Mouse (Mus musculus) hindbrain, embryonic 14.5 days (tissue): ENCODE results near the gene Alkbh3. TPM values are rescaled to one million over a fixed set of nuclear protein-coding genes. Genes with fewer than 3 reads are reported as not detected.

Experiments
- ATAC-seq: fragments of 200-750 bp; cut with Nextera tagmentation; 2 replicates; pipeline ENCODE4 v1.8.0; 2017; ENCODE audit warnings: moderate number of reproducible peaks, mild to moderate bottlenecking, moderate TSS enrichment, moderate library complexity; ENCODE audit not compliant: low FRiP score
- DNase-seq: peaks from one replicate; pipeline ENCODE4 v3.0.0-alpha.2; 2015; ENCODE audit warnings: low spot score
- H3K27ac ChIP-seq: fragments of 300-500 bp; sonication (generic); 2 replicates; pipeline ENCODE4 v1.5.1; 2014; ENCODE audit warnings: mild to moderate bottlenecking, moderate library complexity
- H3K27me3 ChIP-seq: fragments of 300-500 bp; sonication (generic); 2 replicates; pipeline ENCODE4 v1.6.1; 2014; ENCODE audit warnings: mild to moderate bottlenecking, low read length, mixed read lengths; ENCODE audit not compliant: control insufficient read depth, insufficient read depth
- H3K36me3 ChIP-seq: fragments of 300-500 bp; sonication (generic); replicated peaks from 2 replicates; pipeline ENCODE4 v1.6.1; 2014; ENCODE audit not compliant: control insufficient read depth, insufficient read depth
- H3K4me1 ChIP-seq: fragments of 300-500 bp; sonication (generic); replicated peaks from 2 replicates; pipeline ENCODE4 v1.6.1; 2014; ENCODE audit warnings: antibody characterized with exemption, low read length, mixed read lengths; ENCODE audit not compliant: control insufficient read depth, insufficient read depth
- H3K4me2 ChIP-seq: fragments of 300-500 bp; sonication (generic); replicated peaks from 2 replicates; pipeline ENCODE4 v1.6.1; 2014; ENCODE audit warnings: mild to moderate bottlenecking, moderate library complexity
- H3K4me3 ChIP-seq: fragments of 300-500 bp; sonication (generic); replicated peaks from 2 replicates; pipeline ENCODE4 v1.5.1; 2014; ENCODE audit warnings: mild to moderate bottlenecking, low read length
- H3K9ac ChIP-seq: fragments of 300-500 bp; sonication (generic); 2 replicates; pipeline ENCODE4 v1.6.1; 2014
- H3K9me3 ChIP-seq: fragments of 300-500 bp; sonication (generic); 2 replicates; pipeline ENCODE4 v1.6.1; 2016; ENCODE audit warnings: low read length; ENCODE audit not compliant: control insufficient read depth
- WGBS: fragments of 180-500 bp; shearing (Covaris S2); extraction: QIAGEN DNeasy Blood & Tissue Kit; methylation state at CpG from one replicate; pipeline ENCODE4 v1.1.7; 2014; 5-methylcytosine and 5-hydroxymethylcytosine counted together
- polyA plus RNA-seq: library from polyadenylated mRNA; unstranded; fragments of >200 nt; fragmentation: Nextera tagmentation; extraction: Ambion mirVana; gene quantifications from 2 replicates; pipeline ENCODE4 v1.2.1, GENCODE M21; 2014

Alkbh3 gene
- polyA plus RNA-seq, 1 experiment from 2014 or later, result 52.6 TPM

DNA sequence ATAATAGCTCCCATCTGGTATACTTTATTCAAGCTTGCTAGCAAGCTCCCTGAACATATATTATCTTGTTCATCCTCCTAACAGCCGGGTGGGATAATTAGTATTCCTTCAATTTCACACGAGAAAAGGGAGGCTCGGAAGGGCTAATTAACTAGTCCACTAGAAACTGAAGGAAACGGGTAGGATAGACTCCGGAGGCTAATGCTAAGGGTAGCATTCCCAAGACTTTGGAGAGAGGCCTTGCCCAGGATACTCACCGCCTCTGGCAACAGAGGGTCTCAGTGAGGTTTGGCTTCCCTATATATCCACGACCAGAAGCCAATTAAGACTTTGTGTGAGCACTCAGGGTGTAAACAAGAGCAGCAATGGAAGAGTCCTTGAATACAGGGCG lies 52.8 kb downstream of the Alkbh3 start:
- H3K9me3 ChIP-seq, result no peaks in the 10 kb centered on the region
- DNase-seq (no peak), ATAC-seq (no peak; the same call in 1 of the 2 replicates)
- H3K27me3 ChIP-seq, result peaks cover 34% of the 10 kb centered on the region
- 30% methylated on average over 8 of the region's 8 CpGs for WGBS
- no peaks in the 10 kb centered on the region for H3K36me3 ChIP-seq
- H3K27ac ChIP-seq, result no peak overlapping the region
- H3K4me3 ChIP-seq, result no peak overlapping the region
- no peak overlapping the region for H3K9ac ChIP-seq
- H3K4me1 ChIP-seq, result peaks cover 35% of the 10 kb centered on the region
- H3K4me2 ChIP-seq, result peak overlapping the region; percentile 99

GRCm38 (mm10) chr2:93956908-93957784 lies 53.5 kb downstream of the Alkbh3 start, which contains the start of gene Gm13889:
Gene Gm13889 (minus strand): TSS chr2:93957201.
- H3K4me1 ChIP-seq, result peaks cover 35% of the 10 kb centered on the region
- H3K4me3 ChIP-seq, result peak within 1 kb of the TSS; percentile 70
- H3K9me3 ChIP-seq, result no peaks in the 10 kb centered on the region
- H3K36me3 ChIP-seq, result no peaks in the 10 kb centered on the region
- DNase-seq, result peak; percentile 73
- peak within 1 kb of the TSS; percentile 70 for H3K27ac ChIP-seq
- peak; percentile 57 for ATAC-seq
- H3K9ac ChIP-seq, result peak within 1 kb of the TSS; percentile 76
- WGBS, result 1% methylated on average over 49 of the region's 62 CpGs
- H3K27me3 ChIP-seq, result peaks cover 34% of the 10 kb centered on the region
- peak within 1 kb of the TSS; percentile 99 for H3K4me2 ChIP-seq

DNA sequence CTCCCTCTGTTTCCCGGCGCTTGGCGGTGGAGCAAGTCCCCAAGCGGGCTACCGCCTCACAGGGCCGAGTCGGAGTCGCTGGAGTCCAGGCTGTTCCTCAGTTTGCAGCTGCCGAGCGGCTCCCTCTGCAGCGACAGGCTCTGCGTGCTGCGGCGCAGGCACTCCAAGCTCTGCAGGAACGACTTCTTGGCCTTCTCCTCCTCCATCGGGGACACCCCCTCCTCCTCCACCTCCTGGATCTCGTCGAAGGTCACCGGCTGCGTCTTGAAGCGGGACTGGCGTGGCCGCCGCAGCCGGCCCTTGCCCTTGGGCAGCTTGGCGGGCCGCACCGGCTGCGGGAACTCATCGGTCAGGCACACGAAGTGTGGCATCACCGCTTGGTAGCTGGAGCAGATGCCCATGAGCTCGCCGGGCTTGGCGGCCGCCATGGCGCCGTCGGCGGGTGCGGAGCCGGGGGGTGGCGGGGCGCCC lies 54.2 kb downstream of the Alkbh3 start:
- Histone ChIP-seq H3K9ac (peak overlapping the region; percentile 76), H3K27ac (peak overlapping the region; percentile 70), H3K9me3 (no peaks in the 10 kb centered on the region), H3K4me2 (peak overlapping the region; percentile 99), H3K36me3 (no peaks in the 10 kb centered on the region), H3K27me3 (peaks cover 34% of the 10 kb centered on the region), H3K4me3 (peak overlapping the region; percentile 70), H3K4me1 (peaks cover 35% of the 10 kb centered on the region)
- DNase-seq, result peak; percentile 60
- peak; percentile 75 for ATAC-seq
- WGBS, result under 1% methylated on average over 36 of the region's 44 CpGs

DNA sequence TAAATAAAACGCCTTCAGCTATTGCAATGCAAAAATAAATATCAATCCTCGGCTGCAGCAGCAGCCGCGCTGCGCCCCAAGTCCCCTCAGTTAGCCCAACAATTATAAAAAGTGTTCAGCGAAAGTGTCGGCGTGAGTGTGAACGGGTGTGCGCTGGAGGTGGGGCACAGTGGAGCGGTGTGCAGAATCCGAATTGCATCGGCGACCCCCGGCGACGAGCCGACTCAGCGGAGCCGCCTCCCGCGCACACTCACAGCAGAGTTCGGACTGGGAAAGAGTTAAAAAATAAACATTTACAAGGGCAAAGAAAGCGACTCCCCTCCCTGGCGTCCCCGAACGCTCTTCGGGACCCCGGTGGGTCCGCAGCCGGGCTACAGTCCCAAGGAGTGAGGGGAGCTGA lies 54.7 kb downstream of the Alkbh3 start:
- H3K36me3 ChIP-seq, result no peaks in the 10 kb centered on the region
- peak overlapping the region; percentile 76 for H3K9ac ChIP-seq
- ATAC-seq, result 0 out of 2 replicates have a peak, but pooled peaks have one; percentile 28
- no peaks in the 10 kb centered on the region for H3K9me3 ChIP-seq
- no peak for DNase-seq
- under 1% methylated on average over 31 of the region's 31 CpGs for WGBS
- peak overlapping the region; percentile 99 for H3K4me2 ChIP-seq
- H3K4me3 ChIP-seq, result peak overlapping the region; percentile 70
- peaks cover 35% of the 10 kb centered on the region for H3K4me1 ChIP-seq
- H3K27ac ChIP-seq, result peak overlapping the region; percentile 70
- H3K27me3 ChIP-seq, result peaks cover 34% of the 10 kb centered on the region

- Histone ChIP-seq H3K36me3 (no peaks in the 10 kb centered on the region), H3K9me3 (no peaks in the 10 kb centered on the region), H3K27ac (no peak overlapping the region), H3K27me3 (peaks cover 34% of the 10 kb centered on the region), H3K4me1 (peaks cover 35% of the 10 kb centered on the region), H3K4me2 (peak overlapping the region; percentile 99), H3K9ac (peak overlapping the region; percentile 76), H3K4me3 (peak overlapping the region; percentile 70)
- under 1% methylated on average over 32 of the region's 32 CpGs for WGBS
- ATAC-seq, result no peak
- no peak for DNase-seq
Observed at GRCm38 (mm10) chr2:93954781-93955578, 55.6 kb downstream of the Alkbh3 start.

GRCm38 (mm10) chr2:93953726-93954125 lies 56.9 kb downstream of the Alkbh3 start:
- H3K4me3 ChIP-seq, result no peak overlapping the region
- H3K9me3 ChIP-seq, result no peaks in the 10 kb centered on the region
- H3K9ac ChIP-seq, result no peak overlapping the region
- peaks cover 35% of the 10 kb centered on the region for H3K4me1 ChIP-seq
- no peak overlapping the region for H3K4me2 ChIP-seq
- H3K36me3 ChIP-seq, result no peaks in the 10 kb centered on the region
- H3K27ac ChIP-seq, result no peak overlapping the region
- 74% methylated on average over 9 of the region's 9 CpGs for WGBS
- peaks cover 34% of the 10 kb centered on the region for H3K27me3 ChIP-seq
- no peak for ATAC-seq
- DNase-seq, result no peak

DNA sequence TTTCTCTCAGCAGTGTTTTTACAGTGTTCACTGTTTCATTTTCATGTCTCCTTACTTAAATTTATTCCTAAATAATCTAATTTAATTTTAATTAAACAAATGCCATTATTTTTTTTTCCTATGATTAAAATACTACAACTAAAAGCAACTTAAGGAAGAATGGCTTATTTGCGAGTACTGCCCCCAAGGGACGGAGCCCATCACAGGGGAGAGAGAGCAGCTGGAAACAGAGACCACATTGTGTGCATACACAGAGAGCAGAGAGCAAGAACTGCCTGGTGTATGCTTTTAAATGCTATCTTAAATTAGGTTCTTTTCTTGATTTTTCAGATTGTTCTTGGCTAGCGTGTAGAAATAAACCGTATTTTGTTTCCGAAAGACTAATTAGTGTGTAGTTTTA lies 63.6 kb downstream of the Alkbh3 start:
- Histone ChIP-seq H3K9me3 (no peaks in the 10 kb centered on the region), H3K4me2 (no peak overlapping the region), H3K4me3 (no peak overlapping the region), H3K27ac (no peak overlapping the region), H3K9ac (no peak overlapping the region), H3K27me3 (no peaks in the 10 kb centered on the region), H3K36me3 (no peaks in the 10 kb centered on the region), H3K4me1 (no peaks in the 10 kb centered on the region)
- DNase-seq, result no peak
- WGBS, result 64% methylated on average over 5 of the region's 5 CpGs
- ATAC-seq, result no peak

DNA sequence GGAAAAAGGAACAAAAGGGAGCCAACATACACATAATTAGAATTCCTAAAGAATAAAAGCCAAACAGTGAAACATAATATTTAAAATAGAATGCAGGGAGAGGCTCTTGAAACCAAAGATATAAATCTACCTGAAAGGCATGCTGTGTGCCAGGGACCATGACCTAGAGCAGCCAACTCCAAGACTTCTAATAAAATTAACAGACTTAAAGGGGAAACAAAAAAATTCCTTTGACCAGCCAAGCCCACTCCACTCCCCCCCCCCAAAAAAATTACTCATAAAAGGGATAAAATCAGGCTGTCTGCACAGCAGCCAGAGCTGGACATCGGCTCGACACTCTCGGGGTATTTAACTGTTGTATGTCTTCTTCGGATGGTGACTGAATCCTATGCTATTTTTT lies 65.8 kb downstream of the Alkbh3 start:
- Histone ChIP-seq H3K9ac (no peak overlapping the region), H3K27me3 (no peaks in the 10 kb centered on the region), H3K4me3 (no peak overlapping the region), H3K9me3 (no peaks in the 10 kb centered on the region), H3K4me2 (no peak overlapping the region), H3K27ac (no peak overlapping the region), H3K4me1 (no peaks in the 10 kb centered on the region), H3K36me3 (no peaks in the 10 kb centered on the region)
- ATAC-seq, result no peak
- no peak for DNase-seq
- 92% methylated on average over 4 of the region's 4 CpGs for WGBS

DNA sequence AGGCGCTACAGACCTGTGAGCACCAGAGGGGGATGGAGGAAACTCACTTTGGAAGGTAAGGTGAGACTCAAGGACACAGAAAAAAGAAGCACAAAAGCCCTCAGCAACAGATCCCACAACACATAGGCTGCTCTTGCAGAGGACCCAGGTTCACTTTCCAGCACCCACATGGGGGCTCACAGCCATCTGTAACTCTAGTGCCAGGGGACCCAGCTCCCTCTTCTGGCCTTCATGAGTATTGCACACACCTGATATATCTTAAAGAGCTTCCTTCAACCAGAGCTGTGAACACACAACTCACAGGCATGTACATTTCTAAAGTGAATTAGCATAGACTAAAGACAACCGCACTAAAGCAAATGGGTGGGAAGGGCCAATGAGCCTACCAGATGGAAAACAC lies 66.5 kb downstream of the Alkbh3 start:
- H3K4me3 ChIP-seq, result no peak overlapping the region
- WGBS, result 91% methylated on average over 2 of the region's 2 CpGs
- H3K4me2 ChIP-seq, result no peak overlapping the region
- no peak overlapping the region for H3K27ac ChIP-seq
- no peak overlapping the region for H3K9ac ChIP-seq
- no peaks in the 10 kb centered on the region for H3K27me3 ChIP-seq
- H3K9me3 ChIP-seq, result no peaks in the 10 kb centered on the region
- DNase-seq (no peak), ATAC-seq (no peak)
- no peaks in the 10 kb centered on the region for H3K4me1 ChIP-seq
- no peaks in the 10 kb centered on the region for H3K36me3 ChIP-seq
